Mouse (Mus musculus): ENCODE measurements around the gene Rnf146. TPM values are rescaled to one million over a fixed set of nuclear protein-coding genes. Genes with fewer than 3 reads are reported as not detected.

Gene Rnf146
- polyA plus RNA-seq, 2 experiments = 40.8 to 63.4 TPM

- Histone ChIP-seq H3K4me1 (ENCODE audit: control insufficient read depth, insufficient read depth, low read length) (no peaks in the 10 kb centered on the region), H3K27me3 (ENCODE audit: control insufficient read depth, insufficient read depth, low read length) (no peaks in the 10 kb centered on the region), H3K27ac (replicated peaks; ENCODE audit: low read depth, low read length) (no peak overlapping the region), H3K36me3 (ENCODE audit: control insufficient read depth, insufficient read depth, low read length) (peaks cover 49% of the 10 kb centered on the region), H3K9me3 (ENCODE audit: control insufficient read depth, low read length) (no peaks in the 10 kb centered on the region), H3K4me2 (replicated peaks; ENCODE audit: low read depth, low read length, severe bottlenecking) (no peak overlapping the region), H3K4me3 (replicated peaks; ENCODE audit: low read length) (no peak overlapping the region), H3K9ac (ENCODE audit: low read depth, low read length, severe bottlenecking) (no peak overlapping the region)
- TF ChIP-seq POLR2A (IDR thresholded peaks at IDR 0.05; ENCODE audit: borderline replicate concordance, extremely low read depth, insufficient read depth, insufficient read length) = no peak
- DNase-seq (ENCODE audit: low spot score) (no peak), ATAC-seq (ENCODE audit: low FRiP score, low read depth) (no peak)
- whole genome bisulfite sequencing = 96% methylated on average over 7 of the region's 7 CpGs
These were observed 15.6 kb downstream of the Rnf146 start for GRCm38 (mm10) chr10:29346638-29347037.

GRCm38 (mm10) chr10:29344232-29344631, 18.0 kb downstream of the Rnf146 start:
- WGBS = 87% methylated on average over 4 of the region's 4 CpGs
- Histone ChIP-seq H3K27me3 (ENCODE audit: control insufficient read depth, insufficient read depth, low read length) (no peaks in the 10 kb centered on the region), H3K4me3 (replicated peaks; ENCODE audit: low read length) (no peak overlapping the region), H3K27ac (replicated peaks; ENCODE audit: low read depth, low read length) (no peak overlapping the region), H3K36me3 (ENCODE audit: control insufficient read depth, insufficient read depth, low read length) (peaks cover 36% of the 10 kb centered on the region), H3K4me2 (replicated peaks; ENCODE audit: low read depth, low read length, severe bottlenecking) (no peak overlapping the region), H3K9me3 (ENCODE audit: control insufficient read depth, low read length) (no peaks in the 10 kb centered on the region), H3K9ac (ENCODE audit: low read depth, low read length, severe bottlenecking) (no peak overlapping the region), H3K4me1 (ENCODE audit: control insufficient read depth, insufficient read depth, low read length) (no peaks in the 10 kb centered on the region)
- TF ChIP-seq POLR2A (IDR thresholded peaks at IDR 0.05; ENCODE audit: borderline replicate concordance, extremely low read depth, insufficient read depth, insufficient read length) = no peak
- DNase-seq (ENCODE audit: low spot score) = no peak
- ATAC-seq (ENCODE audit: low FRiP score, low read depth) = no peak

GRCm38 (mm10) chr10:29338355-29339056, 23.7 kb downstream of the Rnf146 start:
- no peak overlapping the region for H3K27ac ChIP-seq (replicated peaks; ENCODE audit: low read depth, low read length)
- no peaks in the 10 kb centered on the region for H3K27me3 ChIP-seq (ENCODE audit: control insufficient read depth, insufficient read depth, low read length)
- H3K36me3 ChIP-seq (ENCODE audit: control insufficient read depth, insufficient read depth, low read length) = 0 out of 2 replicates have a peak, but pooled peaks cover 2% of the 10 kb centered on the region
- H3K9ac ChIP-seq (ENCODE audit: low read depth, low read length, severe bottlenecking) = no peak overlapping the region
- no peak for TF ChIP-seq POLR2A (IDR thresholded peaks at IDR 0.05; ENCODE audit: borderline replicate concordance, extremely low read depth, insufficient read depth, insufficient read length)
- H3K9me3 ChIP-seq (ENCODE audit: control insufficient read depth, low read length) = no peaks in the 10 kb centered on the region
- 50% methylated on average over 4 of the region's 4 CpGs for WGBS
- no peak for ATAC-seq (ENCODE audit: low FRiP score, low read depth)
- H3K4me3 ChIP-seq (replicated peaks; ENCODE audit: low read length) = no peak overlapping the region
- DNase-seq (ENCODE audit: low spot score) = peak; percentile 72
- no peak overlapping the region for H3K4me2 ChIP-seq (replicated peaks; ENCODE audit: low read depth, low read length, severe bottlenecking)
- peaks cover 5% of the 10 kb centered on the region; the same call in 1 of the 2 replicates for H3K4me1 ChIP-seq (ENCODE audit: control insufficient read depth, insufficient read depth, low read length)

- no peak for ATAC-seq (ENCODE audit: low FRiP score, low read depth)
- Histone ChIP-seq H3K4me3 (replicated peaks; ENCODE audit: low read length) (no peak overlapping the region), H3K9me3 (ENCODE audit: control insufficient read depth, low read length) (no peaks in the 10 kb centered on the region), H3K36me3 (ENCODE audit: control insufficient read depth, insufficient read depth, low read length) (no peaks in the 10 kb centered on the region), H3K4me1 (ENCODE audit: control insufficient read depth, insufficient read depth, low read length) (peaks cover 5% of the 10 kb centered on the region; the same call in 1 of the 2 replicates), H3K4me2 (replicated peaks; ENCODE audit: low read depth, low read length, severe bottlenecking) (no peak overlapping the region), H3K27me3 (ENCODE audit: control insufficient read depth, insufficient read depth, low read length) (no peaks in the 10 kb centered on the region), H3K9ac (ENCODE audit: low read depth, low read length, severe bottlenecking) (no peak overlapping the region), H3K27ac (replicated peaks; ENCODE audit: low read depth, low read length) (no peak overlapping the region)
- no peak for DNase-seq (ENCODE audit: low spot score)
- no peak for TF ChIP-seq POLR2A (IDR thresholded peaks at IDR 0.05; ENCODE audit: borderline replicate concordance, extremely low read depth, insufficient read depth, insufficient read length)
- 36% methylated on average over 4 of the region's 4 CpGs for WGBS
These were observed 28.4 kb downstream of the Rnf146 start for GRCm38 (mm10) chr10:29333836-29334235.

- ATAC-seq (ENCODE audit: low FRiP score, low read depth) = no peak
- no peak for DNase-seq (ENCODE audit: low spot score)
- no peaks in the 10 kb centered on the region for H3K4me1 ChIP-seq (ENCODE audit: control insufficient read depth, insufficient read depth, low read length)
- TF ChIP-seq POLR2A (IDR thresholded peaks at IDR 0.05; ENCODE audit: borderline replicate concordance, extremely low read depth, insufficient read depth, insufficient read length) = no peak
- H3K27ac ChIP-seq (replicated peaks; ENCODE audit: low read depth, low read length) = no peak overlapping the region
- H3K9me3 ChIP-seq (ENCODE audit: control insufficient read depth, low read length) = no peaks in the 10 kb centered on the region
- no peaks in the 10 kb centered on the region for H3K27me3 ChIP-seq (ENCODE audit: control insufficient read depth, insufficient read depth, low read length)
- no peak overlapping the region for H3K4me3 ChIP-seq (replicated peaks; ENCODE audit: low read length)
- WGBS = 91% methylated on average over 2 of the region's 2 CpGs
- H3K36me3 ChIP-seq (ENCODE audit: control insufficient read depth, insufficient read depth, low read length) = no peaks in the 10 kb centered on the region
- H3K9ac ChIP-seq (ENCODE audit: low read depth, low read length, severe bottlenecking) = no peak overlapping the region
- H3K4me2 ChIP-seq (replicated peaks; ENCODE audit: low read depth, low read length, severe bottlenecking) = no peak overlapping the region
These were observed 37.4 kb downstream of the Rnf146 start for GRCm38 (mm10) chr10:29324817-29325216.

All from limb, embryonic 14.5 days (tissue).